Mouse (Mus musculus) liver, postnatal 0 days (tissue): Measurements from ENCODE around the gene Rbm20.

ENCODE experiments used
- CTCF ChIP-seq: sonication (generic); IDR thresholded peaks from 2 replicates; pipeline ENCODE4 v1.5.1; 2016; ENCODE audit warnings: antibody characterized with exemption, low read depth
- EP300 ChIP-seq: IDR thresholded peaks from 2 replicates; pipeline ENCODE4 v1.6.1; 2016; ENCODE audit warnings: antibody characterized with exemption, low read depth, mild to moderate bottlenecking

GRCm38 (mm10) chr19:53745354-53745753 is 68.2 kb downstream of the Rbm20 start:
- TF ChIP-seq EP300 (no peak), CTCF (no peak)
